Mouse (Mus musculus) layer of hippocampus, postnatal 36 days (tissue): ENCODE results near the gene Olfr780. TPM values are rescaled to one million over a fixed set of nuclear protein-coding genes. Genes with fewer than 3 reads are reported as not detected.
"Not testable (repeated sequence)": the region's sequence is repeated elsewhere in the genome, so short reads cannot be mapped to it uniquely, and the experiment has no call there.

Experiments
- DNase-seq, 2 experiments: peaks; one replicate each; pipeline ENCODE4 v3.0.0; 2022
- total RNA-seq, 2 experiments: library from RNA; stranded (reverse); gene quantifications; 2 replicates each; pipeline ENCODE4 v1.2.3; 2021

Olfr780 gene
- total RNA-seq = not detected

DNA sequence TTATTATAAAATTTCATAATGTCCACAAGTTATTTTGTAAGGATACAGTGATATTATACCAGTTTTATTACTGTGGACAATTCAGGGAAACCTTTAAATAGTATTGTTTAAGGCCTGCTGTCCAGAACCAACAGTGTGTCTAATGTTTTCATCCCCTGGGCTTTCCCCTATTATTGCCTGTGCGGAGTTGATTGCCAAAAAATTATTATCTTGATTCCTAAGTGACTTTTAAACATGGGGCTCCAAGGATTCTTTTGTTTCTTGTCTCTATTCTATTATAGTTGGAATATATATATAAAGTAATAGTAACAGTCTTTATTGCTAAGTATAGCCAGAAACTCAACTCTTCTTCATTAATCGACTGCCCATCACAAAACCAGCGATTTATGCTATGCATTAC is at the start of gene Olfr780:
Gene Olfr780, plus strand, starts transcription at position 301 of the 400 bp plus-strand sequence.
- no peak for DNase-seq

DNA sequence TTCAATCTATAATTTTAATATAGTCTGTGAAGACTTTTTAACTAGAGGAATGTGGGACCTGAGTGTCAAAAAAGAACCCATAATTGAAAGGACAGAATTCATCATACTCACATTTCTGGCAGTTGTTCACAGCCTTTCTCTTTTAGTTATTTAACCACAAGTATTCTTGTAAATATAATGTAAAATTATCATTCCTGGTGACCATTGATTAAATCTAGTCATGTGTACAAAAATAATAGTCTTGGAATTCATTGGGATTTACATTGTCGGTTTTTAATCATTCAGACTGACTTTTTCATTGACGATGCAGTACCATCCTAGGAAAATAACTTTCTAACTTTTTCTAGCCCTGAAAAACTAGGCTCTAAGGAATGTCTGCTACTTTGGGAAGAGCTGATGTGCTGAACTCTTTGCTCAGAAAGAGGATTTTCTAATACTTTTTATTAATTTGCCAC is 46.8 kb upstream of the Olfr780 start, which contains the start of gene Olfr777:
Gene Olfr777, minus strand, starts transcription at position 405 of the 455 bp plus-strand sequence.
- no peak for DNase-seq

GRCm38 (mm10) chr10:129312973-129313372 is 4.9 kb upstream of the Olfr780 start:
- not testable (repeated sequence) for DNase-seq

DNA sequence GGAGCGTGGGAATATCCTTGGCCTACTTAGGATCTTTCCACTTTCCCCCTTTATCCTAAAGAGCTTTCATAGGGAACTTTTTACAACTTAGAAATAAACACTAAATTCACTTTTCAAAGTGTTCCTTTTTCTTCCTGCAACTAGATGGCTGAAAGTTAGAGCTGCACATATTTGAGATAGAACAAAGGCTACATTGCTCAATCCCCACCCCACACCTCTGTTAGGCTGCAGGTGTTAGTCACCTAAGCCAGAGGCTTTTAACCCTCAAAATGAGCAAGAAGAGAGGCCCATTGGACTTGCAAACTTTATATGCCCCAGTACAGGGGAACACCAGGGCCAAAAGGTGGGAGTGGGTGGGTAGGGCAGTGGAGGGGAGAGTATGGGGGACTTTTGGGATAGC is 4.4 kb upstream of the Olfr780 start:
- DNase-seq = not testable (repeated sequence)

GRCm38 (mm10) chr10:129328554-129328953 is 10.6 kb downstream of the Olfr780 start, which contains the start of gene Olfr781:
Olfr781 (plus strand) TSS chr10:129328854.
- DNase-seq = no peak

DNA sequence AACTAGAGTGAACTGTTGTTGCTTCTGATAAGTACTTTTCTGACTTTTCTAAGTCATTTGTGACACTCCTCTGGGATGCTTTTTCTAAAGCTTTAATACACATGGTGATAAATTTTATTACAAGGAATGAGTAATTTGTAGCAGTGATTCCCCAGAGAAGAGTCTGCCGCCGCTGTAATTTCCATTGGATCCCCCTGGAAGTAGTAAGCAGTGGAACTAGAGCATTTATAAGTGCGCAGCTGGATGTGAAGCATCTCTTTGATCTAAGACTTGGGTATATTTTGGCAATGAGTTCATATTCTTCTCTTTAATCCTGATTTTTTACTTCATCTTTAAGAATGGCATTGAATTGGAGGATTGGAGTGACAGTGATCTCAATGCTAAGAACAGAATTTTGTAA is 30.6 kb downstream of the Olfr780 start, which contains the start of gene Olfr782:
Gene Olfr782, plus strand, starts transcription at position 301 of the 400 bp plus-strand sequence.
- no peak for DNase-seq

DNA sequence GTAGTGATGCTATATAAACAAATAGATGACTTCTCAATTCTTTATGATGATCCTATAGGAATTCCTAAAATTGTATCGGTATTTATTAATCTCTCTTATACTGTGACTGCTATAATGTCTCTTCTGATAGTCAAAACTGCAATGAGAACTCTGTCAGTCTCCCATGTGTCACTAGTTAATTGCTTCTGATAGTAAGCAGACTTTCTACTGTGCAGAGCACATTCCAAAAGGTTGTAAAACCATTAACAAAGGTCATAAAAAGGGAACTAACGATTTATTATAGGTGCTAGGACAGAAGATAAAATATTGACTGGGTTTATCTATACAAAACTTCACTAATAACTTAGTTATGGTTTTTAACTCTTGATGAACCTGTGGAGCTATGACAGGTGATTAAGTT is 34.6 kb downstream of the Olfr780 start:
- DNase-seq = not testable (repeated sequence)

DNA sequence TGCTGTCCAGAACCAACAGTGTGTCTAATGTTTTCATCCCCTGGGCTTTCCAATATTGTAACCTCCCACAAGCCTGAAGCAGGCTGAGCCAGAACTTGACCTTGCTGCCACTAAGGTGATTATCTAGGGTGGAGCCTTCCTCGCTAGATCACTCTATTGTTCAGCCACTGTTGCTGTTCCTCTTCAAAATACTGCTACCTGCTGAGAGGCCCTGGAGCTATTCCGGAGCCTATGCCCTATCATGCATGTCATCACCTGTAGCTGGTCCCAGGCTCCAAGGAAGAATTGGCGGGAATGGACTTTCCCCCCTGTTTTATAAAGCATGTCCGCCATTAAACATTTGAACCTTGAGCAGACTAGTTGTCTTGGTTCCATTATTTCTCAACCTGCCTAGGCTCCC is 38.6 kb downstream of the Olfr780 start:
- DNase-seq = not testable (repeated sequence)

- DNase-seq = peak; percentile 22 to 40
Observed at GRCm38 (mm10) chr10:129357307-129357706, 39.4 kb downstream of the Olfr780 start.

Other genes with a start within 250 kb of the Olfr780 start
- gene Olfr766-ps1, start 249.1 kb upstream of the Olfr780 start, total RNA-seq = not detected
- under 1 TPM in 1 of 2 experiments, not detected in 1; 0.08 TPM for gene Olfr767, start 235.2 kb upstream of the Olfr780 start, total RNA-seq
- not detected for gene Olfr768, start 218.7 kb upstream of the Olfr780 start, total RNA-seq
- not detected for gene Olfr769, start 200.3 kb upstream of the Olfr780 start, total RNA-seq
- gene Olfr770, start 179.1 kb upstream of the Olfr780 start, total RNA-seq = not detected
- not detected for gene Olfr771, start 153.4 kb upstream of the Olfr780 start, total RNA-seq
- gene Olfr772, start 140.2 kb upstream of the Olfr780 start, total RNA-seq = not detected
- gene Olfr773, start 130.7 kb upstream of the Olfr780 start, total RNA-seq = not detected
- not detected for gene Olfr774, start 81.9 kb upstream of the Olfr780 start, total RNA-seq
- not detected for gene Olfr775, start 69.7 kb upstream of the Olfr780 start, total RNA-seq
- not detected for gene Olfr776, start 59.0 kb upstream of the Olfr780 start, total RNA-seq
- gene Olfr777, start 46.6 kb upstream of the Olfr780 start, total RNA-seq = not detected
- not detected for gene Olfr781, start 10.7 kb downstream of the Olfr780 start, total RNA-seq
- gene Olfr782, start 30.7 kb downstream of the Olfr780 start, total RNA-seq = not detected
- under 1 TPM; 0.15 TPM for gene Olfr784, start 66.0 kb downstream of the Olfr780 start, total RNA-seq
- gene Olfr785, start 87.3 kb downstream of the Olfr780 start, total RNA-seq = not detected
- not detected for gene Olfr786, start 109.2 kb downstream of the Olfr780 start, total RNA-seq
- gene Olfr787, start 143.7 kb downstream of the Olfr780 start, total RNA-seq = not detected
- gene Olfr788, start 152.9 kb downstream of the Olfr780 start, total RNA-seq = not detected
- not detected for gene Olfr789, start 166.6 kb downstream of the Olfr780 start, total RNA-seq
- not detected for gene Olfr790, start 180.4 kb downstream of the Olfr780 start, total RNA-seq
- not detected for gene Olfr791, start 203.7 kb downstream of the Olfr780 start, total RNA-seq
- gene Olfr792, start 221.0 kb downstream of the Olfr780 start, total RNA-seq = not detected
- gene Olfr794, start 249.5 kb downstream of the Olfr780 start, total RNA-seq = not detected